Mouse (Mus musculus): ENCODE results near the gene Soat2.

The Soat2 gene

DNA sequence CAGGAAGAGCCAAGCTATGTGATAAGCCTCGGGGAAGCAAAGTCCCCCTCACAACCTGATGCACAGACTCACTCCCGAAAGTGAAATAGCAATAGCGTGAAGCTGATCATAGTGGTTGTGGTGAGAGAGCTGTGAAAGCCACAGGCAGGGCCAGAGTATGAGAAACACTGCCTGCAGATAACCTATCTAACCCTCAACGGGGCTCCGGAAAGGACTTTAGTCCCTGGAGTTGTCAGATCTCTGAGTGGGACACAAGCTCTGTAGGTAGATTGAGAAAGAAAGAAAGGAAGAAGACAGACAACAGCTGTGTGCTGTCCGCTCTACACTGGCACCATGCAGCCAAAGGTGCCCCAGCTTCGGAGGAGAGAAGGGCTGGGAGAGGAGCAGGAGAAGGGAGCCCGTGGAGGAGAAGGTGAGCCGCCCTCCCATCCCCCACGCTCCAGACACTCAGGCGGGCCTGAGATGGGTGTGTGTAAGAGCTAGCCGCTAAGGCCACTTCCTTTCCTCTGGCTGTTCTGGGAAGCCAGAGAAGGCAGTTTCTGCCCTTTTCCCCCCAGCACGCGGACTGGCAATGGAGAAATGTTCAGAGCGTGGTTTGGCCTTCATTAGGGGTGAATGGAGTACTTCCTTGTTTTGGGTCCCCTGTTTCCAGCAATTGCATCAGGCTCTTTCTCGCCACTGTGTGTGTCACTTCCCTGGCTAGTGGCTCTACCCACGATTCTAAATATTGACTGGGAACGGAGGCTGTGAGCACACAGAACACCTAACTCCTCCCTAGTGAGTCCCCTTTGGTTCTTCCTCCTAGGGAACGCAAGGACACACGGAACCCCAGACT, at the start of gene Soat2:
Soat2 (plus strand) TSS at position 226 of the 835 bp plus-strand sequence.
- DNase-seq (ENCODE audit: low spot score) = no peak

DNA sequence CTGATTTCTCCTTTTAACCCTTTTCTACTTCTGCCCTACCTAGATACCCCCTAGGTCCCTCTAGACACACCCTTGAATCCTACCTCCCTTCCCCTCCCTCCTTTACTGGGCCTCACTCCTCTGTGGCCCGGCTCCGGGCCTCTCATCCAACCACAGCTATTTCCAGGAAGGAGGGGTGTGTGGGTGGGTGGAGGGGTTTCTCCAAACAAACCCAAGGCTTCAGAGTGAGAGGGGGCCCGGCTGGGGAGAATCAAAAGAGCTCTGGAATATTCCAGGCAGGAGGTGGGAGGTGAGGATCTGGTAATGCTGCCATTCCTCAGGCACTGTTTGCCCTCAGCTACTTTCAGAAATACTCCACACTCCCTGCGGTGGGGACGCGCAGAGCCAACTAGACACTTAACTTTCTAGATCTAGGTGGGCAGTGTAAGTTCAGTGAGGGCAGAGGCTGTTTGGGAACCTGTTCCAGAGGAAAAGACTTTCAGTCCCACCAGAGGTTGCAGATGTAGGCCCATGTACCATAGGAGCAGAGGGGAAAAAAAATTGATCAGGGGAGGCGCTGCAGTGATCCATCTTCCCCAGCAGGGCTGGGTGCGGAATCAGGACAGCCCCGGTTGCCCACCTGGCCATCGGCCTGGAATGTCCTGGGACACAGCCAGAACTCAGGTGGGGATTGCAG, 49.2 kb upstream of the Soat2 start:
- peak; percentile 45 for DNase-seq (ENCODE audit: low spot score)

DNA sequence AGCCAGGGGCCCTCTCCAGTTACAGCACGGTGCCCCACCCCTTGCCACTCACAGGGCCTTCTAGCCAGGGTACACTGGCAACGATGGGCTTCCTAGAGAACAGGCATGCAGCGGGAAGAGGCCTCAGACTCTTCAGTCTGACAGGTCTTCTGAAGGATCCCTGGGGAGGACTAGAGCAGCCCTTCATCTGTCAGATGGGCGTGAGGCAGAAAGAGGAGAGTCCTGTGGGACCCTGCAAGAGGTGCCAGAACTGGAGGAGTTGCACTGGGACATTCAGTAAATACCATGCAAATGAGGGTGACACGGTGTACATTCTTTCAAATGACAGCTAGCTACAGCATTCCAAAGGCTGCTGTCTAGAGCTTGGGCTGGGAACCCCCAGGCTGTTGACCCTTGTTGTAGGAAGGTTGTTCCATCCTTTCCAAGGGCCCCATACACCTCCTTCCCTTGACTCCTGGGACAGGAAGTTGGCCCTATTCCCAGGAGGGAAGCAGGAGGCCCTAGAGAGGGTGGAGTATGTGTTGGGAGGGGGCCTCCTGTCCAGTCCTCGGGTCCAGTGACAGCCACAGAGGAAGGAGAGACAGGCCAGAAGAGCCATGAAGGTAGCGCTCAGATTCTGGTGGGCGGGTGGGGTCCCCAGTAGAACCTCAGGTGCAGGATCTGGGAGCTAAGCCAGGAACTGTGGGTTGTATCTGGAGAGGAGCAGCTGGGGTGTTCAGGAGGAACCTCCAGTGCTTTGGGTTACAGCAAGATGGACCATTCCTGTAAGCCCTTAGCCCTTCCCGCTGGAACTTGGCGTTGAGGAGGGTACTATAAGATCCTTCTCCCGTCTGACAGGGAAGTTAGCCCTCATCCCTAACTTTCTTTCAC, 48.4 kb upstream of the Soat2 start:
- DNase-seq (ENCODE audit: low spot score) = peak; percentile 88

DNA sequence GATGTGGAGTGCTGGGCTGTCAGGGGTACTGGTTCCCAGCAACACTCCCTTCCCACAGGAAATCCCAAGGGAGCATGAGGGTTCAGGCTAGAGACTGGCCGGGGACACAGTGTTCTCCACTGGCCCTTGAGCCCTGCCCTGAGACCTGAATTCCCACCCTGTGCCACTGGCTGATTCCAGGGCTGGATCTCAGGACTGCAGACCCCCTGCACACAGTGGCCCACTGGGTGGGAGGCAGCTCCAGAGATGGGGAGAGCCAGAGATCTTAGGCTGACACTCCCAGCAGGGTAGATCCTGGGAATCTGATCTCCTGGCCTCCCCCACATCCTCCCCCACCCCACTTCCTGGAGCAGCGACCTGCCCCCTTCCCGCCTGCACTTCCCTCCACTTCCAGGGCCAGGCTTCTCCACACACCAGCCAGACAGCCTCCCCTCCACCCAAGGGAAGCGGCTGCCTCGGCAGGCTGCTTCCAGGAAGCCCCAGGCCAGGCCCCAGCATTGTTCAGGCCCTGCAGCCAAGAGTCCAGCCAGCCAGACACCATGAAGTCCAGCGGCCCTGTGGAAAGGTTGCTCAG, 47.7 kb upstream of the Soat2 start:
- DNase-seq (ENCODE audit: low spot score) = peak; percentile 81

DNA sequence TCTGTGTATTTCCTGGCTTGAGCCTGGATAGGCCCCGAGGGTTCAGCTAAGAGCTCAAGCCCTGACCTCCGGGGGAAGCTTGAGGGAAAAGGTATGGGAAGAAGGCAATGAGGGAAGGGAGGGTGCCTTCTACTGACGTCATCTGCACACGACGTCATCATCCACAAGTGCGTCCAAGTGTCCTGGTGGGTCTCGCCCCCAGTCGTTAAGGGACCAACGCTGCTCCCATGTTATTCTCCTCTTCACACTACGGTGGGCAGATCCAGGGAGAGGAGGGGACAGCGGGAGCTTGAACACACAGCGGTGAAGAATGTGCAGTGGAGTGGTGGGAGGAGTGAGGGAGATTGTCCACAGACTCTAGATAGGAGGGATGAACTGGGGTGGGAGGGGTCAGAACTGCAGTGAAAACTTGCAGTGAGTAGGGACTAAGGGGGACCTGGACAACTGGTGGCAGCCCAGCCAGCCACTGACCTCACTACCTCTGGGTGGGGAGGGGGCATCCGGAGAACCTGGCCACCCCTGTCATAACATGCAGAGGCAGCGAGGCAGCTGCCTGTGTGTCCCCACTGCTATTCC, 46.9 kb upstream of the Soat2 start:
- peak; percentile 69 for DNase-seq (ENCODE audit: low spot score)

DNA sequence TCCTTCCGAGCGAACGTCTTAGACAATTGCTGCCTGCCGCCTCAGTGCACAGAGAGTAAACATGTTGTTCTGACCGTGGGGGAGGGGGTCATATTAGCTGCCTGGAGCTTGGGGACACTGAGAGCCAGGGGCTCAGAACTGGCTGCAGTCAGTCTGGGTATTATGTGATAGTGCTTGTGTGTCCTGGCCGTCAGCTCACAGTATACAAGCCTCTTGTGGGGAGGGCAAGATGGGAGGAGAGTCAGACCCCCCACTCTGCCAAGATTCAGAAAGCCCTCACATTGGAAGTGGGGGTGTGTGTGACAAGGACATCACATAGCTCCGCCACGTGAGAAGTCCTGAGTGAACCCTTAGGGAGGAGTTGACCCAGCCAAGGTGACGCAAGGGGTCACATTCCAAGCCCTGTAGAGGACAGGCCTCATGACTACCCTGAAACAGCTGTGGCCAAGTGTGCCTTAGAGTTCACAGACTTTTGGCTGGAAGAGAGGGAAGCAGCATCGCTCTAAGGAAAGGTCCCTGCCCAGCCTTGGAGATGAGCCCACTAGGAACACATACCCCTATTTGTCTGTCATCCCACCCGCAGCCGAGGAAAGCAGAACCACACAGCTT, 46.3 kb upstream of the Soat2 start:
- DNase-seq (ENCODE audit: low spot score) = peak; percentile 96

DNA sequence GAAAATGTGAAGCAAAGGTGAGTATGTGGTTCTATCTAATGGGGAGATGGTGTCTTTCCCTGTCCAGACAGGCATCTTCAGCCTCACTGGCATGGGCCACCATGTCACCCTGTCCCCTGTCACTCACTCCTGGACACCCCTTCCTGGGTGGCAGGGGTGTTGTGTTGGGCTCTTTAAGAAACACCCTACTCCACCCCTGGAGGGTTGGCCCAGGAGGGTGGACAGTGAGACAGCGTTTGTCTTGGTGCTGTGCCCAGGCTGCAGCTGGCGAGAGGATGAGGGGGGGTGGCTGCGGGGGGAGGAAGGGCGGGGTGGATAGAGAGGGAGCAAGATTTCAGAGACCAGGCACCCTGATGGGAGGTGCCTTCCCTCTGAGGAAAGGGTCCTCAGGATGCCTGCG, 45.0 kb upstream of the Soat2 start:
- peak; percentile 95 for DNase-seq (ENCODE audit: low spot score)

DNA sequence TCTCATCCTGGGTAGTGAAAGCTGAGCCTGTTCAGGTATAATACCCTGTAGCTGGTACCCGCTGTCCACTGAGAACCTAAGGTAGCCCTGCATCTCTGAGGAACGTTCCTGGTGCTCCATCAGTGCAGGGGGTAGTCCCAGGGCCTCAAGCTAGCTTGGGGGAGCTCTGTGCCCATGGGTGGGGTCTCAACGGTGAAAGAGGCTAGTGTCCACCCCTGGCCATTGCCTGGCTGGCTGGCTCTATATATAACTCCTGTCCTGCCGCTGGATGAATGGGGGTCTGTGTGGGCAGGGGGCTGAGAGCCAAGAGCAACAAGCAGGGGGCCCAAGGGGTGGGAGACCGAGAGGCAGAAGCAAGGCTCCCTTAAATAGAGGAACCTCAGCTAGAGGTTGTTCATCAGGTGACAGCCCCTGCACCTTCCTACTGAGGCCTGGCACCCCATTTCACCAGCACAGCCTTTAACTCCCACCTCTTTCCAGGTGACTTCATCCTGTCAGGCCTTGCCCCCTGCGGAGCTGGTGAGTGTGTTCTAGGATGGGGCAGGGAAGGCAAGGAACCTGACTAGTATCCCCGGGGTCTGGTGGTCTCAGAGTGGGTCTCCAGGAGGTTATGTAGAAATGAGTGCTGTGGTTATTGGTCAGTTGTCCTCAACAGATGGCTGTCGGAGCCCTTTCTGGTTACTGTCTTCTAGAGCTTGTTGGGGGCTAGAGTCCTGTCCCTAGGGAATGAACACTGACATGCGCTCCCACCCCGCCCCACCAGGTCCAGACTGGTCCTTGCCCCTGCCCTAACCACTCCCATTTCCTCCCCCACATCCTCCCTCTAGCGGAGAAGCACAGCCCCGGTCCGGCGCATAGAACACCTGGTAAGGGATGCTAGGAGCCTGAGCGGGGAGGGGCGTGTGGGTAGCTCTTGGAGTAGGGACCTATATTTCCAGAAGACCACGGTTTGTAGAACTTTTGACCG, 44.3 kb upstream of the Soat2 start:
- DNase-seq (ENCODE audit: low spot score) = no peak

DNA sequence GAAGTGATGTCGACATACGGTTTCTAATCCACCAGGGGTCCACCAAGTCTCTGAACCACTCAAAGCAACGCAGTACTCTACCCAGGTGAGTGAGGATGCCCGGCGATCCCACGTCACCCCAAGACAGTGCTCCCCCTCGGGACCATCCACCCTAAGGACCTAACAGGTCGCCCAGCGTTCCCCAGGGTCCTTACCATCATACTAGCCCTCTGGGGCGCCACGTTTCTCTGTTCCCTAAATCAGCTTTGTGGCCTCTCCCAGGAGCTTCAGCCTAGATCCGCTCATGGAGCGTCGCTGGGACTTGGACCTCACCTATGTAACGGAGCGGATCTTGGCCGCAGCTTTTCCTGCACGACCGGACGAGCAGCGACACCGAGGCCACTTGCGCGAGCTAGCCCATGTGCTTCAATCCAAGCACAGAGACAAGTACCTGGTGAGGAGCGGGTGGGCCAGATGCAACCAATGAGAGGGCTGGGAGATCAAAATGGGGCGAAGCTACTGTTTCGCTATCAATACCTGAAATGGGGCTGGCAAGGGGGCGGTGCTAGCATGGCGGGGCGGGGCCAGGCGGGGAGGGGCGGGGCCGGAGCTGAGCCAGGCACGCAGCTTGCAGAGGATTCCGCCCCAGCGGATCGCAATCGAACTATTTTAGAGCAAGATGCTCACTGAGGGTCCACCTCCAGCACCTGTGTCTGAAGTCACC, 43.4 kb upstream of the Soat2 start:
- DNase-seq (ENCODE audit: low spot score) = no peak

DNA sequence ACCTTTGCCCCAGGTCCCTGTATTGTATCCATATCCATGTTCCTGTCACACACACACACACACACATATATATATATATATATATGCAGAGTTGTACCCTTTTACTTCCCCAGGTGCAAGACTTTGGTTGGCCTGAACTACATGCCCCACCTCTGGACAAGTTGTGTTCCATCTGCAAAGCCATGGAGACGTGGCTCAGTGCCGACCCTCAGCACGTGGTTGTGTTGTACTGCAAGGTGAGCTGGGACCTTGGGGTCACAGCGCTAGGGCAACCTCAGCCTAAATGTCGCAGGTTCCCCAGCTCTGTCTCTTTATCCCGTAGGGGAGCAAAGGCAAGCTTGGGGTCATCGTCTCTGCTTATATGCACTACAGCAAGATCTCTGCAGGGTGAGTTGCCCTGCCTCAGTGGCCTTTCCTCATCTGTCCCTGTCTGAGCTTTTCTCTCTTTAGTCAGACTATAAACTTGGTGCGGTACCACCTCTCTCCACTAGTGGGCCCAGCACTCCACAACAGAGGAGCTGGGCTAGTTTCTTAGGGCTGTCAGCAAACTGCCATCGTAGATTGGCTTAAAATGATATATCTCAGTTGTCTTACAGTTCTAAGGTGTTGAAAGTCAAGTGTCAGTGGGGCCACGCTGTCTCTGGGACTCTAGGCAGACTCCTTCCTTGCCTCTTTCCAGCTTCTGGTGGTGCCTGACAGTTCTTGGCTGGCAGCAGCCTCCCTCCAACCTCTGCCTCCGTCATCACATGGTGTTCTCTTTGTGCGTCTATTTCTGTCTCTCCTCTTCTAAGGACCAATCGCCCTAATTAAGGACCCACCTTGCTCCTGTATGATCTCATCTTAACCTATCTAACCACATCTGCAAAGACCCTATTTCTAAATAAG, 42.4 kb upstream of the Soat2 start:
- peak; percentile 78 for DNase-seq (ENCODE audit: low spot score)

DNA sequence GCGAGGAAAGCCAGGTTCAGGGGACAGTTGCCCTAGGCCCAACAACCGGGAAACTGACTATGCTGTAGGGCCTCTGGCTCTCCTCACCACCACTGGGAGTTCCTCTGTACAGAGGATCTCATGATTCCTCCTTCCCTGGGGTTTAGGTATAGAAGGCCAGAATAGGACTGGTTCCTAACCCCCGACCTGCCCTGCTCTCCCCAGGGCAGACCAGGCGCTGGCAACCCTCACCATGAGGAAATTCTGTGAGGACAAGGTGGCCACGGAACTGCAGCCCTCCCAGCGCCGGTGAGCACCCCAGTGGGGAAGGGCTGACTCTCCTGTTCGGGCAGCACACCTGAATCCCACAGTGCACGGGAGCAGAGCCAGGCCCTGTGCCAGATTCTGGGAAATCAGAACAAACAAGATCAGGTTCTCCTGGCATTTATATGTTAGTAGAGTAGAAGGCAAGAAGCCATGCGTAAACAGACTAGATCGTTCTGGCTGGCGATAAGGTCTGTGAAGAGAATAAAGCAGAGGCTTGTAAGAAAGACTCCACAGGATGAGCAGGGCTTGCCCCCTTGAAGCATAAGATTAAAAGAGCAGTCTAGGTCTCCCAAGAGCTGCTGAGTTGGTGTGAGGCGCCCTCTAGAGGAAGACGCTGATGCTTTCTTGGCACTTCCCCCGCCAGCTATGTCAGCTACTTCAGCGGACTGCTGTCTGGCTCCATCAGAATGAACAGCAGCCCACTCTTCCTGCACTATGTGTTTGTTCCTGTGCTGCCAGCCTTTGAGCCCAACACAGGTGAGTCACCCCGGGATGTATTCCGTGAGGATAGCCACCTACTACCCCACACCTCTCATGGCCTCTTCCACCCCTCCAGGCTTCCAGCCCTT, 41.4 kb upstream of the Soat2 start:
- peak; percentile 81 for DNase-seq (ENCODE audit: low spot score)

DNA sequence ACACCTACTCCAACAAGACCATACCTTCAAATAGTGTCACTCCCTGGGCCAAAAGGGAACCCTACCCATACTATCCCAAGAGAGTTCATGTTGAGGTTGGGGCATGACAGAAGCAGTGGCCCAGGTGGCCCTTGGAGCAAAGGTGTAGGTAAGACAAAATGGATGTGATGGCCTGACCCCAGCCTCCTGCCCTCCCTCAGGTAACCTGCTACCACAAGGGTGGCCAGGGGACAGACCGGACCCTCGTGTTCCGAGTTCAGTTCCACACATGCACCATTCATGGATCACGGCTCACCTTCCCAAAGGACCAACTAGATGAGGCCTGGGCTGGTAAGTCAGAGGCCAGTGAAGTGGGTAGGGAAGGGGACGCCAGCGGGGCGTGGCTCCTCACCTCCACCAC, 40.1 kb upstream of the Soat2 start:
- no peak for DNase-seq (ENCODE audit: low spot score)

DNA sequence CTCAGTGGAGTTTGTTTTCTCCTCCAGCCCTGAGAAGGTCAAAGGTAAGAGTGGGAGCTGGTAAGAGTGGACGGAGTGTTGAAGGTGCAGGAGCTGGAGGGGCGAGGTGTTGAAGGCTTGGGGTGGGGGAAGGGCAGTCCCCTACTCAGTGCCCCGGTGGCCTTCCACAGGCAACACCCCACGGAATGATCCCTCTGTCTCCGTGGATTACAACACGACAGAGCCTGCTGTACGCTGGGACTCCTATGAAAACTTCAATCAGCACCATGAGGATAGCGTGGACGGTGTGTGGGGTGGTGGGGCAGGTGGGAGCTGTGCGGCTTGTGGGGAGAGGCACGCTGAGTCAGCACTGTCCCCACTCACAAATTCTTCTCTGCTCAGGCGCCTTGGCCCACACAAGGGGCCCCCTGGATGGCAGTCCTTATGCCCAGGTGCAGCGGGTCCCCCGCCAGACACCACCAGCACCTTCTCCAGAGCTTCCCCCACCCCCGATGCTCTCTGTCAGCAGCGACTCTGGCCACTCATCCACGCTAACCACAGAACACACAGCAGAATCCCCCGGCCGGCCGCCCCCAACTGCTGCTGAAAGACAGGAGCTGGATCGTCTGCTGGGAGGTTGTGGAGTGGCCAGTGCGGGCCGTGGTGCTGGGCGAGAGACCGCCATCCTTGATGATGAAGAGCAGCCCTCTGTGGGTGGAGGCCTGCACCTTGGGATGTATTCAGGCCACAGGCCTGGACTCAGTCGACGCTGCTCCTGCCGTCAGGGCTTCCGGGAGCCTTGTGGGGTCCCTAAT, 39.4 kb upstream of the Soat2 start:
- no peak for DNase-seq (ENCODE audit: low spot score)

DNA sequence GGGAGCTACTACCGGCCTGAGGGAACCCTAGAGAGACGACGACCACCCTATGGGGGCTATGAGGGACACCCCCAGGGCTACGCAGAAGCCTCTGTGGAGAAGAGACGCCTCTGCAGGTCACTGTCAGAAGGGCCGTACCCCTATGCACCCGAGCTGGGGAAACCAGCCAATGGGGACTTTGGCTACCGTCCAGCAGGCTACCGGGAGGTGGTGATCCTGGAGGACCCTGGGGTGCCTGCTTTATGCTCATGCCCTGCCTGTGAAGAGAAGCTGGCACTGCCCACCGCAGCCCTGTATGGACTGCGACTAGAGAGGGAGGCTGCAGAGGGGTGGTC, 38.9 kb upstream of the Soat2 start:
- no peak for DNase-seq (ENCODE audit: low spot score)

DNA sequence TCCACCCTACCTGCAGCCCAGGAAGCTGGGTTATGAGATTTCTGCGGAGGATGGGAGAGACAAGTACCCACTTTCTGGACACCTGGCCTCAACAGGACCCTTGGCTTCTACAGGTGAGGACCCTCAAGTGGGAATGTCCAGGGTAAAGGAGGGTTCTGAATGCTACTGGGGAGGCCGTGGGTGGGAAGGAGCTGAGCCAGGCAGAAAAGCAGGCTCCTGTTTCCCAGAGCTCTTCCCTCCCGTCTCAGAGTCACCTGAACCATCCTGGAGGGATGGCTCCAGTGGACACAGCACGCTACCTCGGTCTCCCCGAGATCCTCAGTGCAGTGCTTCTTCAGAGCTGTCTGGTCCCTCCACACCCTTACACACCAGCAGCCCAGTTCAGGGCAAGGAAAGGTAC, 38.1 kb upstream of the Soat2 start:
- DNase-seq (ENCODE audit: low spot score) = peak; percentile 22

DNA sequence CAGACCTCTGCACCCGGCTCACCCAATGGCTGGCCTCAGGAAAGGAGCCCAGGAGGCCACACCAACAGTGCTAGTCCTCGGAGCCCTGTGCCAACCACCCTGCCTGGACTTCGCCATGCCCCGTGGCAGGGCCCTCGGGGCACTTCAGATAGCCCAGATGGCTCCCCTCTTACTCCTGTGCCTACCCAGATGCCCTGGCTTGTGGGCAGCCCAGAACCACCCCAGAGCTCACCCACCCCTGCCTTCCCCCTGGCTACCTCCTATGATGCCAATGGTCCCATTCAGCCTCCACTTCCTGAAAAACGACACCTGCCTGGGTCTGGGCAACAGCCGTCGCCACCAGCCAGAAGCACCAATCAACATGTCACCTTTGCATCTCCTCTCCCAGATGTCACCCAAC, 37.5 kb upstream of the Soat2 start:
- no peak for DNase-seq (ENCODE audit: low spot score)

DNA sequence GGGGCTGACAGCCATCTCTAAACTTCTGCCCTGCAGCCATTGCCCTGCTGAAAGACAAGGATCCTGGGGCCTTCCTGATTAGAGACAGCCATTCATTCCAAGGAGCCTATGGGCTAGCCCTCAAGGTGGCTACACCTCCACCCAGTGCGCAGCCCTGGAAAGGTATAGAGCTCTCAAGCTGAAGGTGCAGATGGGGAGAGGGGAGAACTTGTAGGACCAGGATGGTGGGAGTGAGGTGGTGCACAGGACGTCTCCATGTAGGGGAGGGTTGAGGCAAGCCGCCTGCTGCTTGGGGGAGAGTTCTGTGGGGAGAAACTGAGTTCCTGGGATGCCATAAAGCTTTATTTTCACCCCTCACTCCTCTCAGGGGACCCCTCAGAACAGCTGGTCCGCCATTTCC, 36.7 kb upstream of the Soat2 start:
- no peak for DNase-seq (ENCODE audit: low spot score)

All from adipocyte (in vitro differentiated cells).